Mouse (Mus musculus): ENCODE measurements around the gene Olfr855. TPM values are rescaled to one million over a fixed set of nuclear protein-coding genes. Genes with fewer than 3 reads are reported as not detected.

Olfr855 gene
- not detected in 2 replicates for polyA plus RNA-seq (2016; fragmentation: Nextera tagmentation; extraction: Ambion mirVana)

DNA sequence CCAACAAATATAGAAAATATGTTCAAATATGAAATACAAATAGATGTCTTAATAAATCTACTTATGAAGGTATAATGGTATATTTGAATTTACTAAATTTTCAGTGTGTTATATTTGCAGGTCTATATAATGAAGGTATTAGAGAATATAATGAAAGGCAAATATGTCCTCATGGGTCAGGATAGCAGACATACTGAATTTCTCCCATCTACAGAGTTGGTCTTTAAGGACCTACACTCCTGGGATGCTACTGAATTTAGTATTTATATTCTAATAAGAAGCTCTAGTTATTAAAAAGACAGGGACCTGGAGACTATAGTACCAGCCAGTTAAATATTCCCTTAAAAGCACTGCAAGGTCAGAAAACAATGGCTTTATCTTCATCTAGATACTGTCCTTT is at the start of gene Olfr855:
Gene Olfr855, plus strand, starts transcription at position 301 of the 400 bp plus-strand sequence.
- Histone ChIP-seq H3K4me3 (replicated peaks) (no peak within 1 kb of the TSS), H3K9ac (replicated peaks) (no peak within 1 kb of the TSS), H3K36me3 (no peaks in the 10 kb centered on the region), H3K9me3 (peaks cover 13% of the 10 kb centered on the region; the same call in 1 of the 2 replicates), H3K4me2 (no peak within 1 kb of the TSS), H3K4me1 (replicated peaks) (no peaks in the 10 kb centered on the region), H3K27me3 (no peaks in the 10 kb centered on the region), H3K27ac (no peak within 1 kb of the TSS)
- ATAC-seq (ENCODE audit: insufficient number of reproducible peaks, insufficient read depth, low FRiP score, low TSS enrichment, low read depth): no peak

DNA sequence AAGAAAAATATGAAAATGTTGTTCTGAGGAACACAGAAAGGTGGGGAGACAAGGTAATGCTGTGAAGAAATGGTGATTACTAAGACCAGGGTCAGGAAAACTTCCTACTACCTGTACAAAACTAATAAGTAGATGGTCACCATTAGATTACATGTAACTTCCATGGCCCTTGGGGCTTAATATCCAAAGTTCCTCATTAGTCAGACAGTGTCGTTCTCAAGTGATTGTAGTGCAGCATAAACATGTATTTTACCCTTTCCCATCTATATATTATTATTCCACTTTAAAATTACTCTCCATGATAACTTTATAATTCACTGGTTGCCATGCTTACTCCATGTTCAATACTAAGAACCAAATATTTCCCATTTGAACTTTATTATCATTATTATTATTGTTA is 41.4 kb upstream of the Olfr855 start, which contains the start of gene Olfr853:
Gene Olfr853, minus strand, starts transcription at position 101 of the 400 bp plus-strand sequence.
- no peak within 1 kb of the TSS for H3K9ac ChIP-seq (replicated peaks)
- H3K27ac ChIP-seq: no peak within 1 kb of the TSS
- H3K9me3 ChIP-seq: peaks cover 15% of the 10 kb centered on the region
- WGBS: 80% methylated on average over 1 of the region's 1 CpGs
- no peaks in the 10 kb centered on the region for H3K27me3 ChIP-seq
- no peak within 1 kb of the TSS for H3K4me2 ChIP-seq
- no peak within 1 kb of the TSS for H3K4me3 ChIP-seq (replicated peaks)
- no peaks in the 10 kb centered on the region for H3K36me3 ChIP-seq
- no peak for ATAC-seq (ENCODE audit: insufficient number of reproducible peaks, insufficient read depth, low FRiP score, low TSS enrichment, low read depth)
- no peaks in the 10 kb centered on the region for H3K4me1 ChIP-seq (replicated peaks)

DNA sequence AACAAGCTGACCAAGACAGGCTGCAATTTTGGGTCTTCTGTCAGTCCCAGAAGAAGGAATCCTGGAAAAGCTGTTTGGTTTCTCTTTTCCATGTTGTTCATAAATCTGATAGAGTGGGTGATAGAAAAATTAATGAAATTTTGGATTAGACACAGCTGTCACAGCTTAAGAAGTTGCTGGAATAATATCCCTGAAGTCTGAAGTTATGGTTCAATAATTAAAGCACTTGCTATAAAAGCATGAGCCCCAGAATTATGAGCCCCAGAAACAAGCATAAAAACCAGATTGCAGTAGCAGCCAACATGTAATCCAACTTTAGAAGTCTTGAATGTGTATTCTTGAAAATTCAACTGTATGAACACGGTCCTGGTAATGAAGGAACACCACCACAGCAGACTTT is 15.1 kb upstream of the Olfr855 start, which contains the start of gene Olfr854:
Gene Olfr854, minus strand, starts transcription at position 101 of the 400 bp plus-strand sequence.
- H3K9me3 ChIP-seq: 0 out of 2 replicates have a peak, but pooled peaks cover 8% of the 10 kb centered on the region
- H3K4me1 ChIP-seq (replicated peaks): no peaks in the 10 kb centered on the region
- ATAC-seq (ENCODE audit: insufficient number of reproducible peaks, insufficient read depth, low FRiP score, low TSS enrichment, low read depth): no peak
- H3K4me3 ChIP-seq (replicated peaks): no peak within 1 kb of the TSS
- no peak within 1 kb of the TSS for H3K27ac ChIP-seq
- 79% methylated on average over 1 of the region's 1 CpGs for WGBS
- H3K27me3 ChIP-seq: no peaks in the 10 kb centered on the region
- H3K4me2 ChIP-seq: no peak within 1 kb of the TSS
- H3K36me3 ChIP-seq: no peaks in the 10 kb centered on the region
- no peak within 1 kb of the TSS for H3K9ac ChIP-seq (replicated peaks)

DNA sequence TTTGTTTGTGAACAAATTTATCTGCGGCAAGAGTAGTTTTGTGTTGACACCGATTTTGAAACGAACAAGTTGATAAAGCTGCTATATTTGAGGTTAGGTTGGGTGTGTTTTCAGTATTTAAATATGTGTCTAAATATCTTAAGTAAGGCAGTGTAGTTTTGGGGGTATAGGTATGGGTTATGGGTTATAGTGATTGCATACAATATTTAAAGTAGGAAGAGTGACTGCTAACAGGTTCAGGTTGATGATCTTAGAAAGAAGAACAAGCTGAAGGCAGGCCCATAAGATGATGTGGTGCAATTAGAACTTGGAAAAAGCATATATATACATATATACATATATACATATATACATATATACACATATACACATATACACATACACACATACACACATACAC is 38.9 kb downstream of the Olfr855 start:
- no peak overlapping the region for H3K4me3 ChIP-seq (replicated peaks)
- no peak overlapping the region for H3K4me2 ChIP-seq
- no peaks in the 10 kb centered on the region for H3K9me3 ChIP-seq
- no peaks in the 10 kb centered on the region for H3K27me3 ChIP-seq
- no peak overlapping the region for H3K9ac ChIP-seq (replicated peaks)
- no peak for ATAC-seq (ENCODE audit: insufficient number of reproducible peaks, insufficient read depth, low FRiP score, low TSS enrichment, low read depth)
- 94% methylated on average over 3 of the region's 3 CpGs for WGBS
- H3K36me3 ChIP-seq: peaks cover 15% of the 10 kb centered on the region
- no peaks in the 10 kb centered on the region for H3K4me1 ChIP-seq (replicated peaks)
- no peak overlapping the region for H3K27ac ChIP-seq

DNA sequence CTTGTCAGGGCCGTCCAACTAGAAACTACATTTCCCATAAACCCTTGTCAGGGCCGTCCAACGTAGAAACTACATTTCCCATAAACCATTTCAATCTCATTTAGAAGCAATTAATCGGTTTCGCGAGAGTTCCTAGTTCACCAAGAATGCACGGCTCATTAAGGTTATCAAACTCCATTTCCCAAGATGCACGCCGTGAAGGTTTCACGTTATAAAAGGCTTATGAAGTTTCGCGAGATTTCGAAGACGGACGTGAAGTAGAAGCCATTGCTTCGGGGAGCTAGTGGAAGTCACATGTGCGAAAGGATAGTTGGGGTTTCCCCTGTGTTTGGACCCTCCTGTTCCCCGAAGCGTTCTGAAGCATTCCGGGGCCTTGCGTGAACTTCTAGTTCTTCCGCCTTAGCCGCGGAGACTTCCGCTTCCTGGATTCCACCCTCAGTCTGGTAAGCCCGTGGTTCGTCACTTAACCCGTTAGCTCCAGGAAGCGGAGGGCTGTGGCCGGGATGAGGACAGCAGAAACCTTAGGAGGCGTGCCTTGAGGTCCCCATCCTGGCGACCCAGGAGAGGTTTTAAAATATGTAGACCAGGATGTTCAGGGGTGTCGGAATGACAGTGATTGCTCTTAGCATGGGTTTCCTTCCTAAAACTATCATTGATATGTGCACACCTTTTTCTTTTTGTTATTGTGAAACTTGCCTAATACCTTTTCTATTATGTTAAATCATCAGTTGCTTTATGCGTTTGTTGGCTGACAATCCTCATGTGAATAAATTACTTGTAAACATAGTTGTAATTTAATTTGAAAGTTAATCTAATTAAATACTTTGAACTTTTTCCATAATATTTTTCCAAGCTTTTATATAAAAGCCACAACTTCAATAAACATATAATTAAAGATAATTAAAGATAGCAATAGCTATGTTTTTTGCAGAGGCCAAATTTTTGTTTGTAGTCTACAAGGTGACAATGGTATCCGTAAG is 39.7 kb downstream of the Olfr855 start, which contains the start of gene Zfp317:
Gene Zfp317, plus strand, starts transcription at position 260 of the 980 bp plus-strand sequence.
- Histone ChIP-seq H3K9ac (replicated peaks) (peak within 1 kb of the TSS; percentile 51), H3K4me2 (peak within 1 kb of the TSS; percentile 42), H3K27me3 (no peaks in the 10 kb centered on the region), H3K36me3 (peaks cover 19% of the 10 kb centered on the region), H3K4me3 (replicated peaks) (peak within 1 kb of the TSS; percentile 50), H3K27ac (peak within 1 kb of the TSS; percentile 88), H3K9me3 (no peaks in the 10 kb centered on the region), H3K4me1 (replicated peaks) (no peaks in the 10 kb centered on the region)
- 2% methylated on average over 35 of the region's 35 CpGs for WGBS
- peak; percentile 98 for ATAC-seq (ENCODE audit: insufficient number of reproducible peaks, insufficient read depth, low FRiP score, low TSS enrichment, low read depth)

DNA sequence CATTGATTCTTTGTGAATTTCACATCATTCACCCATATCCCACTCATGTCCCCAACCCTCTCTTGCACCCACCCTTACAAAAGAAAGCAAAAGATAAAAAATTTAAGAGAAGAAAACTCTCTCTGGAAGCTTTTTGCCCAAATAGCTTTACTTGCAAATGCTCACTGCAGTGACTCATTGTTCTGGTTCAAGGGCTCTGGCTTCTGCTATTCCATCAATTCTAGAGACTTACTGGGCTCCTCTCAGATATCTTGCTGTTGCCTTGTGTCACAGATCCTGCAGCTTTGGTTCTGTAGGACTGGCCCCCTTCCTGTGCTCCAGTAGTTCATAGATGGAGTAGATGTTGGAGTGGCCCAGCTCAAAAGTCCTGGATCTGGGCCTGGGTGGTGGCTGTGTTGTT is 47.2 kb downstream of the Olfr855 start:
- Histone ChIP-seq H3K9ac (replicated peaks) (no peak overlapping the region), H3K4me3 (replicated peaks) (no peak overlapping the region), H3K36me3 (peaks cover 31% of the 10 kb centered on the region), H3K4me1 (replicated peaks) (no peaks in the 10 kb centered on the region), H3K9me3 (no peaks in the 10 kb centered on the region), H3K27ac (no peak overlapping the region), H3K4me2 (no peak overlapping the region), H3K27me3 (no peaks in the 10 kb centered on the region)
- no peak for ATAC-seq (ENCODE audit: insufficient number of reproducible peaks, insufficient read depth, low FRiP score, low TSS enrichment, low read depth)

Other genes with a start within 250 kb of the Olfr855 start
- not detected in 2 replicates for gene Olfr845, start 246.2 kb upstream of the Olfr855 start, polyA plus RNA-seq (2016; fragmentation: Nextera tagmentation; extraction: Ambion mirVana)
- gene Olfr846, start 218.6 kb upstream of the Olfr855 start, polyA plus RNA-seq (2016; fragmentation: Nextera tagmentation; extraction: Ambion mirVana): not detected in 2 replicates
- not detected in 2 replicates for gene Olfr847, start 203.9 kb upstream of the Olfr855 start, polyA plus RNA-seq (2016; fragmentation: Nextera tagmentation; extraction: Ambion mirVana)
- gene Olfr849, start 142.4 kb upstream of the Olfr855 start, polyA plus RNA-seq (2016; fragmentation: Nextera tagmentation; extraction: Ambion mirVana): not detected in 2 replicates
- gene Olfr850, start 104.4 kb upstream of the Olfr855 start, polyA plus RNA-seq (2016; fragmentation: Nextera tagmentation; extraction: Ambion mirVana): not detected in 2 replicates
- gene Olfr851, start 89.3 kb upstream of the Olfr855 start, polyA plus RNA-seq (2016; fragmentation: Nextera tagmentation; extraction: Ambion mirVana): not detected in 2 replicates
- not detected in 2 replicates for gene Olfr853, start 41.5 kb upstream of the Olfr855 start, polyA plus RNA-seq (2016; fragmentation: Nextera tagmentation; extraction: Ambion mirVana)
- gene Olfr854, start 15.2 kb upstream of the Olfr855 start, polyA plus RNA-seq (2016; fragmentation: Nextera tagmentation; extraction: Ambion mirVana): not detected in 2 replicates
- gene Zfp317, start 39.5 kb downstream of the Olfr855 start, polyA plus RNA-seq (2016; fragmentation: Nextera tagmentation; extraction: Ambion mirVana): 37.2 and 37.5 TPM in 2 replicates
- gene Olfr857, start 126.8 kb downstream of the Olfr855 start, polyA plus RNA-seq (2016; fragmentation: Nextera tagmentation; extraction: Ambion mirVana): not detected in 2 replicates
- not detected in 2 replicates for gene Olfr58, start 197.7 kb downstream of the Olfr855 start, polyA plus RNA-seq (2016; fragmentation: Nextera tagmentation; extraction: Ambion mirVana)
- not detected in 2 replicates for gene Olfr859, start 222.3 kb downstream of the Olfr855 start, polyA plus RNA-seq (2016; fragmentation: Nextera tagmentation; extraction: Ambion mirVana)

Data from limb, embryonic 12.5 days (tissue).